Mouse (Mus musculus) granulocyte monocyte progenitor cell, adult 5-6 weeks (primary cell): ENCODE data around the gene Pabpc4. TPM values are rescaled to one million over a fixed set of nuclear protein-coding genes. Genes with fewer than 3 reads are reported as not detected.
A peak's percentile ranks its signal among the peaks of the same experiment; 100 is the strongest.

Experiments
- ATAC-seq: replicated peaks from 2 replicates; pipeline ENCODE4 v1.8.0; 2016; ENCODE audit warnings: mild to moderate bottlenecking, moderate TSS enrichment, inconsistent platforms; ENCODE audit not compliant: poor library complexity, severe bottlenecking
- total RNA-seq, 2 experiments: library from RNA; stranded (forward) in 1 of 2; stranded (reverse) in 1 of 2; fragments of 200-712, 200-1000 nt in 1 of 2; fragments of >200 nt in 1 of 2; fragmentation: Nextera tagmentation in 1 of 2; gene quantifications; 2 replicates each; pipeline ENCODE4 v1.2.3; 2014 to 2017

Gene Pabpc4
- total RNA-seq, 2 experiments from 2014 or later: 93.4 to 112 TPM

GRCm38 (mm10) chr4:123337693-123338092 is 75.5 kb downstream of the Pabpc4 start:
- ATAC-seq: no peak

- ATAC-seq: peak; percentile 42
Observed at GRCm38 (mm10) chr4:123340232-123340631, 78.1 kb downstream of the Pabpc4 start.

GRCm38 (mm10) chr4:123342091-123342641 is 80.0 kb downstream of the Pabpc4 start:
- peak; percentile 21 for ATAC-seq

- ATAC-seq: peak; percentile 85
Observed at GRCm38 (mm10) chr4:123342642-123343470, 80.7 kb downstream of the Pabpc4 start, which contains the start of gene Bmp8a. TSS of gene Bmp8a (minus strand) at chr4:123343252.

GRCm38 (mm10) chr4:123343471-123343789 is 81.3 kb downstream of the Pabpc4 start:
- ATAC-seq: no peak

Other genes starting within 250 kb of the Pabpc4 start
- gene Trit1, start 245.8 kb upstream of the Pabpc4 start, total RNA-seq (2014; fragmentation: Nextera tagmentation): 10.8 and 21.5 TPM in 2 replicates
- gene Trit1, start 245.8 kb upstream of the Pabpc4 start, total RNA-seq (2017): 20.4 and 20.7 TPM in 2 replicates
- gene Bmp8b, start 157.2 kb upstream of the Pabpc4 start, total RNA-seq (2014; fragmentation: Nextera tagmentation): not detected in 2 replicates
- gene Bmp8b, start 157.2 kb upstream of the Pabpc4 start, total RNA-seq (2017): 0.09 TPM in 1 of 2 replicates, not detected in the other
- gene Oxct2b, start 146.1 kb upstream of the Pabpc4 start, total RNA-seq (2014; fragmentation: Nextera tagmentation): 1.7 TPM in 1 of 2 replicates, not detected in the other
- not detected in 2 replicates for gene Oxct2b, start 146.1 kb upstream of the Pabpc4 start, total RNA-seq (2017)
- gene Ppie, start 122.4 kb upstream of the Pabpc4 start, total RNA-seq (2014; fragmentation: Nextera tagmentation): 56.2 and 64.7 TPM in 2 replicates
- 70.2 and 75.5 TPM in 2 replicates for gene Ppie, start 122.4 kb upstream of the Pabpc4 start, total RNA-seq (2017)
- gene Hpcal4, start 79.1 kb upstream of the Pabpc4 start, total RNA-seq (2014; fragmentation: Nextera tagmentation): not detected in 2 replicates
- gene Hpcal4, start 79.1 kb upstream of the Pabpc4 start, total RNA-seq (2017): not detected in 2 replicates
- not detected in 2 replicates for gene Nt5c1a, start 60.8 kb upstream of the Pabpc4 start, total RNA-seq (2014; fragmentation: Nextera tagmentation)
- gene Nt5c1a, start 60.8 kb upstream of the Pabpc4 start, total RNA-seq (2017): not detected in 2 replicates
- gene Heyl, start 28.8 kb upstream of the Pabpc4 start, total RNA-seq (2014; fragmentation: Nextera tagmentation): not detected in 2 replicates
- not detected in 2 replicates for gene Heyl, start 28.8 kb upstream of the Pabpc4 start, total RNA-seq (2017)
- gene Oxct2a, start 61.3 kb downstream of the Pabpc4 start, total RNA-seq (2014; fragmentation: Nextera tagmentation): not detected in 2 replicates
- not detected in 2 replicates for gene Oxct2a, start 61.3 kb downstream of the Pabpc4 start, total RNA-seq (2017)
- gene Bmp8a, start 80.9 kb downstream of the Pabpc4 start, total RNA-seq (2014; fragmentation: Nextera tagmentation): not detected in 2 replicates
- gene Bmp8a, start 80.9 kb downstream of the Pabpc4 start, total RNA-seq (2017): 0.30 TPM in 1 of 2 replicates, not detected in the other